Mouse (Mus musculus): ENCODE results near the gene Rfc1.
A peak's percentile ranks its signal among the peaks of the same experiment; 100 is the strongest.
"Not testable (repeated sequence)": the region's sequence is repeated elsewhere in the genome, so short reads cannot be mapped to it uniquely, and the experiment has no call there.

The Rfc1 gene

DNA sequence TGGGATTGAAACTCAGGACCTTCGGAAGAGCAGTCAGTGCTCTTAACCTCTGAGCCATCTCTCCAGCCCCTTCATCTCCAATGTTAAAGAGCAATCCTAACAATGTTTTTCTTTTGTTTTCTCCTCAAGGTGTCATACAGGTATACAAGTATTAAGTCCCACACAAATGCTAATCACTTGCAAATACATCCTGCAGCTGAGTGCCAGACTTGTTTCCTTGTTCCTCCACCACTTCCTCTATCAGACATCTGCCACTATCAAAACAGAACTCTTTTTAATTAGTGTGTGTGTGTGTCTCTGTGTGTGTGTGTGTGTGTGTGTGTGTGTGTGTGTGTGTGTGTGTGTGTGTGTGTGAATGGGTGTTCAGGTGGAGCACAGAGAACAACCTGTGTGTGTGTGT, 35.8 kb downstream of the Rfc1 start:
- not testable (repeated sequence) for DNase-seq (ENCODE audit: low spot score)

DNA sequence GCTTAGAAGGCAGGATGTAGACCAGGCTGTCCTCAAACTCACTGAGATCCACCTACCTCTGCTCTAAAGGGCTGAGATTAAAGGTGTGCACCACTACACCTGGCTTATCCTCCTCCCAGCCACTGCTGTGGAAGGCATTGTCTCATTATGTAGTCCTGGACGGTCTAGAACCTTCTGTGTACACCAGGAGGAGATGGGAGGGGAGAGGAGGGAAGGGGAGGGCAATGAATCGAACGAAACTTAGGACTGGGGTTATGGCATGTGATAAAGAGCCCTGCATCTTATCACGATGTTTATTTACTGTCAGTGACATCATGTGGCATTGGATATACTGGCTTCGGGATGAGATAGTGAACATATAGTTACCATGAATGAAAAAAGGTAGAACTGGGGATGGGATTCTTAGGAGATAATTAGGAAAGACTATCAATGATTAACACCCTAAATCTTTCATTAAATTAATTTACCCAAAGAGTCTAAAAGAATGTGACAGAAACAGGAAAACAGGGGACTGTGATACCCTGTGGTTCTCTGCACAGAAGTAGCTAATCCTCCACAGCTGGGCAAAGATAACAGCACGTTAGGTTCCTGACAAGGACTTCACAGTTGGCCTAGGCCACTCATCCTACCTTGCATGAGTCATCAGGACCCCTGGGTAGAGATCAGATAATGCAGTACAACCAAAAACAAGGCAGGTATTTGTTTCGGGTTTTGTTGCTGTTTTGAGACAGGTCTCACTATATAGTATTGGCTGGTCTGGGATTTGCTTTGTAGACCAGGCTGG, 37.1 kb downstream of the Rfc1 start:
- DNase-seq (ENCODE audit: low spot score): no peak

DNA sequence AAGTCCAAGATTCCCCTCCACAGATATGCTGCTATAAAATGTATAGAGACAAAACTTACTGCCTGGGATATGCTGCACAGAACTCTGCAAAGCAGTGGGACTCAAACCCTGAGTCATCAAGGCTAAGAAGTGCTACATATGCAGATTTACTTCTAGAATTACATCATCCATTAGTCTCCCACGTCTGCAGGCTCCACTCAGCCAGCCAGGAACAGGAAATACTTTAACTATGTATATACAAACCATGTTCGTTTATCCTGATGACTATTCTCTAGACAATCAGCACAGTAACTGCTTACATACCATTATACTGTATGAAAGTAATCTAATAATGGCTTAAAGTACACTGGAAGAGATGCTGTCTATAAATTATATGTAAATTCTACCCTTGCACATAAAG, 41.2 kb downstream of the Rfc1 start:
- no peak for DNase-seq (ENCODE audit: low spot score)

DNA sequence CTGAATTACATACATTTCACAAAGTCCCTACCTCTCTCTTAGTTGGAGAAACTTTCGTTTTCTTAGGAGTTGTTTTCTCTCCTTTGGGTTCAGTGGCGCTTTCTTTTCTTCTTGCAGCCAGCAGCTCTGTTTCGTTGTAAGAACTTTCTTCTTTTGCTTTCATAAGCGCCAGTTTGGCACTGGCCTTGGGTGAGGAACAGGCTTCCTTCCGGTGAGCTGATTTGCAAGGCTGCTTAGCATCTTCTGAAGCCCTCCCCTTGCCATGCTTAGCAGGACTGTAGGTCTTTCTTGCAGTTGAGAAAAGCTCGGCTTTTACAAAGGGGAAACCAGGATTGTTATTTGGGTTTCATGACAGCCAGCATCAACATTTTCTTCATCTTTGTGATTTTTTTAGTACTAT, 41.8 kb downstream of the Rfc1 start:
- DNase-seq (ENCODE audit: low spot score): no peak

DNA sequence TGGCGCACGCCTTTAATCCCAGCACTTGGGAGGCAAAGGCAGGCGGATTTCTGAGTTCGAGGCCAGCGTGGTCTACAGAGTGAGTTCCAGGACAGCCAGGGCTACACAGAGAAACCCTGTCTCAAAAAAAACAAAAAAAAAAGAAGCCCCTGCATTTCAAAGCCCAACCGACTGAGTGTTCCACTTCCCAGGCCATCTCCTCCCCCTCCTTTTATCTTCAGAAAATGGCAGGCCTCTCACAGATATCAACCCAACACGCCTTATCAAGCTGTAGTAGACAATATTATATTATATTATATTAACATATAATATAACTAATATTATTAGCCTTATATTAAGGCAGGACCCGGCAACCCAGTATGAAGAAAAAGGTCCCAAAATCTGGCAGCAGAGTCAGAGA, 46.5 kb downstream of the Rfc1 start:
- not testable (repeated sequence) for DNase-seq (ENCODE audit: low spot score)

DNA sequence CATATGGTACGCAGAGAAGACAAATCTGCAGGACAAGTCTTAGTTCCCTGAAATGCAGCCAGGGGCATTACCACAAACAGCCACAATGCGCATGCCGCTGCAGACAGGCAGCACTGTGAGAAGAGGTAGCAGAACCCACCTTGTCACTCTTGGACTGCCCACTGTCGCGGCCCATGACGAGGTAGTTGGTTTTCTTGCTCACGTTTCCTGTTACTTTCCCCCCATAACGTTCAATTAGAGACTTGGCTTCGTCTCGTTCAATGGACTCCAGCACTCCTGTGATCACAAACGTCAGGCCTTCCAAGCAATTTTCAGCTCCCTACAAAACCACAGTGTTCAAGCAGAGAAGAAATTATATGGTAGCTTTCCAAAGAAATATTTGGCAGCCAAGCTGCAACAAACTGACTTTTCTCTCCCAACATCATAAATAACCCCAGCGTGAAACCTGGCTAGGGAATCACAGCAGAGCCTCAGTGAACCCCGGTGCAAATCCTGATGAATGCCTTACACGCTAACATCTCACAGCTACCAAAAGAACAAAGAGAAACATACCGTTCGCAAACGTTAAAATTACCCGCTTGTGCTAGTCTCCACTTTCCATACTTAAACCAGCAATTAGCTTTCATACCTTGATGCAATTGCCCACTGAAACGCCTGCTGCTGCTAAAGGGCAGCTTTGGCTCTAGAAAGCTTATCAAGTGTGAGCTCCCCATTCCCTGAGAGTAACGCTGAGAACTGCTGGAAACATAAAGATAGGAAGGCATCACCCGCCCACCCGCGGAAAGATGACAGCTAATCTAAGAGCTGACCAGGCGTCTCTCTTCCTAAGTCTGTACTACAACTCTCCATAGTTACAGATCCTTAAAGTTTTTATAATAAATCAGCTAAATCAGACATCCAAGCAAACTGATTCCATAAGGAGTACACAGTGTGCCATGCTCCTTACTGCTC, 47.4 kb downstream of the Rfc1 start:
- no peak for DNase-seq (ENCODE audit: low spot score)

DNA sequence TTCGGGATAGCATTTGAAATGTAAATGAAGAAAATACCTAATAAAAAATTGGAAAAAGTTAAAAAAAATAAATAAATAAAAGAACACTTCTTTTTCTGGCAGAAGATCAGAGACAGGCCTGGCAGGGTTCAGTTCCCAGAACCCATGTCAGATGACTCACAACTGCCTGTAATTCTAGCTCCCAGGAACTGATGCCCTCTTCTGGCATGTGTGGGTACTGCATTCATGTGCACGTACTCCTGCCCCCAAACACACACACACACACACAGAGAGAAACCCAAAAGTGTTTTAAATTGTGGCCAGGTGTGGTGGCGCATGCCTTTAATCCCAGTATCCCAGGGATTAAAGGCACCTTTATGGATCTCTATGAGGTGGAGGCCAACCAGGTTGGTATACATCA, 51.3 kb downstream of the Rfc1 start:
- DNase-seq (ENCODE audit: low spot score): peak; percentile 20

DNA sequence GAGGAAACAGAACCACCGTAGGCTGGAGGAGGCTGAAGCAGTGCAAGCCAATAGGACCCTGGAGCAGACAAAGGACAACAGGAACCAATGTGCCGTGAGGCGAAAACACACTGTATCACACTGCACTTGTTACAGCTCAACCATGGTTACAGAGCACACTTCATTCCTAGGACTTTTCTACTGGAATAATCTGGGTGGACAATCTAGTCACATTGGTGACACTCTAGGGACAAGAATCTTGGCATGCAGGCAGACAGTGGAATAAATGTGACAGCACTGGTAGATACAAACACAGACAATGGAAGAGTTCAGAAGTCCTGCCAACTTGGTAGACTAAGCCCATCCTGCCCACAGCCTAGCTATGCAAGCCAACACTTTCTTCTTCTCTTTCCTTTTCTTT, 54.3 kb downstream of the Rfc1 start:
- DNase-seq (ENCODE audit: low spot score): no peak

DNA sequence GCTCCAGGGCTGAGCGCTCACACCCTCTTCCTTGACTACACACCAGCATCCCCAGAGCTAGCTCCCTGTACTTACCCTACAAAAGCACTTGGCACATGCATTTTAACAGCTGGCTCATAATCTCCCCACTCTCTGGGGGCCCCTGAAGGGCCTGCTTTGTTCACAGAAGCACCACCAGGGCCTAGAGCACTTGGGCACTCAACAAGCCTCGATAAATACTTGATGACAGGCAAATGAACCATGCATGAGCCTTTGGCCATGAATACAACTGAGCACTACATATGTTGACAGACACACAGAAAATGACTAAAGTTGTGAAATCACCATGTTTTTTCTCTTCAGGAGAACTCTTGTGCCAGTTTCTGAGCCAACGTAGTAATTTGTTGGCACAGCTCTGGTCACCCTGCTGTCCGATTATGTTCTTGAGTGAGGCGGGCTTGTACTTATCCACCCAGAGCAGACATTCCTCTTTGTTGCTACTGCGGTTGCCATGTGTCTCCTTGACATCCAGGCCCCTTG, 56.3 kb downstream of the Rfc1 start:
- DNase-seq (ENCODE audit: low spot score): peak; percentile 64

DNA sequence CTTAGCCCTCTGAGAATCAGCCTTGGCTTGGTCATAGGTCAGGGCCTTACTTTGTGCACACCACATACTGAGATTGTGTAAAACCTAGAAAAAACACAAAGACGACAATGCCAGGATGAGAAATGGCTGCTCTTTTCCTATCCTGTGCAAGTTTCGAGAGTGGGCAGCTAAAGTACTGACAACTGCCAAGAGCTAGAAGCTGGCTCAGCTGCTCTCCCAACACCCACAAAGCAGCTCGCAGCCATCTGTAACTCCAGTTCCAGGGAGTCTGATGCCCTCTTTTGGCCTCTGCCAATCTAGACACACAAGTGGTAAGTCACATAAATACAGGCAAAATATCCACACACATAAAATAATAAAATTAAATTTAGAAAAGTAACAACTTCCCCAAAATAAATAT, 61.5 kb downstream of the Rfc1 start:
- no peak for DNase-seq (ENCODE audit: low spot score)

DNA sequence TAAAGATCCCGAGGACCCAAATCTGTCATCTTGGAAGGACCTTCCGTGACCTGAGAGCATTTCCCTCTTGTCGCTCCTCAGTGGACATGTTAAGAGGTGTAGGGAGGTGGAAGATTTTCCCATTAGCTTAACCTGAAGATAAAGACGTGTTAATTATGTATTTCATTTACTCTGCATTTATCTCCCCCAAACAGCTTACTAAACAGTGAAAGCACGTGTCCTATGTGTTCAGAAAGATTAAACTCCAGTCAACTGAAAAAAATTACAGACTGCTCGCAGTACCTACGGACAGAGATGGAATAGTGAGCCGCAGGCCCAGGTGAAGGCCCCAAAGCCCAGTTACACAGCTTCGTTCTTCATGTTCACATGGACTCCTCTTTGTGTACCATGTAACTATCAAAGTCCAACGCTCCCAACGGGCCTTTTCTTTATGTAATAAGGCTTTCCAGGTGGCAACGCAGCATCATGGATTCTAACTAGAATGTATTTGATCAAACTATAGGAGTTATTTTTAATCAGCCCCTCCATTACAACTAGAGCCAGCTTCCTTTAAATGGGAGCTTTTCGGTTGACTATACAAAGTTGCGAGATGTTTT, 77.5 kb downstream of the Rfc1 start:
- DNase-seq (ENCODE audit: low spot score): no peak

DNA sequence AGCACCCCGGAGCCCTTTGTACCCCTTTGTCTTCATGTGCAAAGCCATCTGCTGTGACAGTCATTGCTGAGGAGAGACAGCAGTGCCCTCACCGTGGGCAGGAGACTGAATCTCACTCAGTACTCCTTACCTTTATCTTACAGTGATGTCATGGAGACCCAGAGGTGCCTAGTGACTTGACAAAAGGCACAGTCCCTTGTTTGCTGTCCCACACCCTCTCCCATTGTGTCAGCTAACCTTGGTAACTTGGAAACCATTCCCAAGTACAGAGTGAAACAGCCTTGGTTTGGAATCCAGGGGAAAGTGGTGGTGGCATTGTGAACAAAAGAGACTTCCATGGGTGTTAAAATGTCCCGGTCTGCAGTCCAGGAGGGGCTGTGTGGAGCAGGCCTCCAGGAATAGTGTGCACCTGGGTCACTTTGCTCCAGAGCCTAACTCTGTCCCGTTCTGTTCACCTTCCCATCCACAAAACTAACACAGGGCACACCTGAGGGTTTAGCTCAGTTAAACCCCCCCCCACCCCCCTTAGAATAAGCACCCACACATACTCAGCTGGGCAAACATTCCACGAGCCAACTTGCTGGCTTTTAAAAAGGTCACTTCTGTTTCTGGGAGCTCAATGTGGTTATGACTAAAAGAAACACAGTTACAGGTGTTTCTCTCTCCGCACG, 85.2 kb downstream of the Rfc1 start:
- DNase-seq (ENCODE audit: low spot score): peak; percentile 31

DNA sequence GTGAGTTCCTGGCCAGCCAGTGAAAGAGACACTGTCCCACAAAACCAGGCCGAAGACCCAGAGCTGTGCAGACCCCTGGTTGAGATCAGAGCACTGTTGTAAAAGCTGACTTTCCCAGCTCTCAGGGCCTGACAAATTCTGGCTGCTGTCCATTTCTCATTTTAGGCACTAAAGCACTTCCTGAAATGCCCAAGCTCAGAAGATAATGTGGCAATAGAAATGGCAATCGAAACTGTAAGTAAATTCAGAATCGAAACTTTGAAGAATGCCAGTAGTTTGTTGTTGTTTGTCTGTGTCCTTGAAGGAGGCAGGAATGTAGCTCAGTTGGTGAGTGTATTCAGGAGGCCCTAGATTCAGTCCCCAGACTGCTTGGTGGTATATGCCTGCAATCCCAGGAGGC, 88.2 kb downstream of the Rfc1 start:
- no peak for DNase-seq (ENCODE audit: low spot score)

DNA sequence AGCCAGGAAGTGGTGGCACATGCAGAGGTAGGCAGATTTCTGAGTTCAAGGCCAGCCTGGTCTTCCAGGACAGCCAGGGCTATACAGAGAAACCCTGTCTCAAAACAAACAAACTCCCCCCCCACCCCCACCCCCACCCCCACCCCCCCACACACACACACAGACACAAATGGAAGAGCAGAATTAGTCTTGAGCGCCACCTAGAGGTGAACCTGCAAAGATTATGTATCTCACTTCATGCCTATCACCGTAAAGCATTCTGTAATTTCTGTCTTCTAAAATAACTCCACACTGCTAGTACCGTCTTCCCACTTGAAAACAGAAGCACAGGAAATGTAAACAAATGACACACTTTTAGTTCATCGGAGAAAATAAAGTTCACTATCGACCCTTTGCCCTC, 92.7 kb downstream of the Rfc1 start:
- DNase-seq (ENCODE audit: low spot score): peak; percentile 83

DNA sequence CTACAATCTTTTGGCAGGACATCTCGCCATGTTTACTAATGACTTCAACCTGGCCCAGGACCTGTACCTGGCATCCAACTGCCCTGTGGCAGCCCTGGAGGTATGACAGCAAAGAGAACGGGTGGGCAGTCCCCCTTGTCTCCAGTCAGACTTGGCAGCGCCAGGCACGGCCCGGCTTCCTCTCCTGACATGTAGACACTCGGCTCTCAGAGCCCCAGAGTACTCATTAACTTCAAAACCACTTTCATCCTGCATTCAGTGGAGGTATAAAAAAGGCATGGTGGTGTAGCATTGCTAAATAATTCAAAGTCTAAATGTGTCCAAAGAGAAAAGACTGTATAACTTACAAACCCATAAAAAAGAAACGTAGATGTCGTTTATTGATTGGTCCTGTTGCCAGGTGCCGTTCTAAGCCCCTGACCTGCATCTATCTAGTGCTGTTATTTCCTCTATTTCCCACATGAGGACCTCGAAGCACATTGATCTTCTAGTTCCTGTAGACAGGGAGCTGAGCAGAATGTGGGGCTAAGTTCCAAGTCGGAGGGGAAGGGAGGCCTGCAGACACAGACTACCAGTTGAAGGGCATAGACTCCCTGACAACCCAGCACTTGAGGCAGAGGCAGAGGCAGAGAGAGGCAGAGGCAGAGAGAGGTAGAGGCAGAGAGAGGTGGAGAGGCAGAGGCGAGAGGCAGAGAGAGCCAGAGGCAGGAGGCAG, 104.0 kb downstream of the Rfc1 start:
- no peak for DNase-seq (ENCODE audit: low spot score)

DNA sequence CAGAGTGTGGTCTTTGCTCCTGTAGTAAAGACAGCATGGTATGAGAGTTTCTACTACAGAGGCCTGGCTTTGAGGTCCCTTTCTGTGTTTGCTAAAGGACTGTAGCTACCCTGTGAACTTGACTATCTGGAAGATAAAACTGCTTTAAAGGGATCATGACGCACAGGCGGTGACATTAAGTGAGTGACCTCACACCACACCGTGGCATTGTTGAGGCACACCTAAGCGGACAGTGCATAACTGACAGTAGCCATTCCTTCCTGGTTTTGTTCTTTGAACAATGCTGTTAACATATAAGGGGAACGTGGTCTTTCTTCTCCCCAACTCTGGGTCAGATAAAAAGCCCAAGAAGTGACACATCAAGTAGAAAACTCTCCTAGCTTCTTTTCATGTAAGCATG, 111.4 kb downstream of the Rfc1 start:
- no peak for DNase-seq (ENCODE audit: low spot score)

DNA sequence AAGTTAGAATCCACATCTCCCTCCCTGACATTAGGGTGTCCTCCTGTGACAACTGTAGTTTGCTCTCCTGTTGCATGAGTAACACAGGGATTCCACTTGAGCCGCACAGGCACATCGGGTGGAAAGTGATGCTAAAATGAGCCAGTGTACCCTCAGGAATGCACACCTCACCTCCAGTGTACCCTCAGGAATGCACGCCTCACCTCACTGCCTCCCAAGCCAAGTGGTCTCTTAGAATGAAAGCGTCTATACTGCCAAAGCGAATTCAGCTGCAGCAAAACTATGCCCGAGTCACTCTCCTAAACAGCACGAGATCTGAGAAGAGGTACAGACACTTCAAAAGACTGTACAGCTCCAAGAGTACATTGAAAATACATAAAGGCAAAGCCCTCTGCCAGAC, 114.4 kb downstream of the Rfc1 start:
- no peak for DNase-seq (ENCODE audit: low spot score)

DNA sequence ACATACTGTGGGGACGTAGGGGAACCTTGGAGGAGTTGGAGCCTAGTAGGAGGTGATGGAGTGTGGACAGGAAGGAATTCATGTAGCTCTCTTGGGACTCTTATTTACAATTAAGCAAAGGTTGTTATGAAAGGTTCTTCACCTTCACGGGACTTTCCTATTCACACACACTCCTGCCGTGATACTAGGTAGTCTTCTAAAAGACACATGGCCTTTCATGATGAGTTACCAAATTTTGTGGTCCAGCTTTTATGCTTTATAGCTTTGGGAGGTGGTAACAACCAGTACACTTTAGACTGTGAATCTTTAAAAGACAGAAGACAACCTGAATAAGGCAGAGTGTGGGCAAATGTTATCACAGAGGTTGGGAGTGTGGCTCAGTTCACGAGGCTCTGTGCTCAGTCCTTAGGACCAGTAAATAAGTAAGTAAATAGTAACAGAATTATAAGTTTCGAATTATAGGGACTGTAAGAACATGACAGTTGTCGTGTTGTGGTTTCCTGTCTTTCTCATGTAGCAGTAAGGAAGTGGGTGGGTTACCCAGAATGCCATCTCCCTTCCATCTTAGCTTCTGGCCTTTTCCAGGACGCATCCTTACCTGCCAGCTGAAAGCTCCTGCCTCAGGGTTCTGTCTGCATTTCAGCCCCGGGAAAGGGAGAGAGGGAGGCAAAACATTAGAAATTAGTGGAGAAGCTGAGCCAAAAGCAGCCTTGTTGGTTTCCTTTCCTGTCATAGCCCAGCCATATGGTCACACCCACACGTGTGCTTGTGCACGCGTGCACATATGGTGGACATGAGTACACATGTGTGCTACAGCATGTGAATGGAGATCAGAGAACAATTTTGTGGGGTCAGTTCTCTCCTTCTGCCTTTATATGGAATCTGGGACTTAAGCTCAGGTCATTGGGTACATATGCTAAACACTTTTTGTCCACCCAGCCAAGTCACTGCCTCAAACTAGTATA, 117.9 kb downstream of the Rfc1 start:
- DNase-seq (ENCODE audit: low spot score): no peak

DNA sequence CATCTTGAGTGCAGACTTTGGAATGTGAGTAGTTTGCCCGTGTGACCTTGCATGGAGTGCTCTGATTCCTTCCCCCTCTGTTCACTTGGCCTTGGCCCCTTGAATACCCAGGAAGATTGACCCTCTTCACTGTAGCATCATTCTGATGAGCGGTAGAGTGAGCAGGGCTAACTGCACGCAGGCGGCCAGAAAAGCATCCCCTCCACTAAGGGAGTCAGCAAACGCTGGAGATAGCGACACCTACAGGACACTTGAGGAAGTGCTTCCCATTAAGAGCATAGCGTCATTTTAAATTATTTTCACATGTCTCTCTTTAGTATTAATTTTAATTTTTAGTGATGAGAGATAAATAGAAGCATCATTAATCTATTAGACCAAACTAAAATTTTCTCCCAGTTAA, 122.1 kb downstream of the Rfc1 start:
- peak; percentile 83 for DNase-seq (ENCODE audit: low spot score)
